Mouse (Mus musculus): ENCODE measurements at regions not wholly inside any gene's neighbourhood (a gene's known extent, or its start where the extent isn't known, plus 50 kb on each side); places are given as distances from the start of the nearest gene placed in this dataset.

DNA sequence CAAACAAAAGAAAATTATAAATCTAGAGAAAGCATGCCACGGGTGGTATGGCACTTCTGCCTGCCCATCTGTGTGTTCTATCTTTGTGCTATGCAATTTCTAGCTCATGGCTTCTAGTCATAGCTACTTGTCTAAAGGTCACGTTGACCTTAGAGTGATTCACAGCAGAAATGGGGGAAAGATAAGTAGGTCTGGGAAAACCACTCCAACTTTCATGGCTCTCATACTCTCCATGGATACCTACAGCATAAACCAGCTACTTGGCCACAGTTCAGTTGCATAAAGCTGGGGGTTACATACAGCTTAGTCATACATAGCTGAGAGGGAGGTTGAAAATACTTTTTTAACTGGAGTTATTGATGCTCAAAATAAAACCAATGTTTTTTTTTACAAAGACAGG, 100.6 kb upstream of the Trpc6 start:
- DNase-seq (ENCODE audit: low spot score in 2 of 2), result peak; percentile 5

DNA sequence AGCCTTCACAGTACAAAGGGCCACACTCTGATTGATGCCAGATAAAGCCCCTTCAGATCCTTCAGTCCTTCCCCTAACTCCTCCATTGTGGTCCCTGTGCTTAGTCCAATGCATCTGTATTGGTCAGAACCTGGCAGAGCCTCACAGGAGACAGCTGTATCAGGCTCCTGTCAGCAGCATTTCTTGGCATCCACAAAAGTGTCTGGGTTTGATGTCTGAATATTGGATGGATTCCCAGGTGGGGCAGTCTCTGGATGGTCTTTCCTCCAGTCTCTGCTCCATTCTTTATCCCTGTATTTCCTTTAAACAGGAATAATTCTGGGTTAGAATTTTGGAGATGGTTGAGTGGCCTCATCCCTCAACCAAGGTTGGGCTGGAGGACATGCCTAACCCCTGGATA, 92.5 kb upstream of the Trpc6 start:
- no peak for DNase-seq (ENCODE audit: low spot score in 2 of 2)

GRCm38 (mm10) chr9:8453591-8453990, 90.4 kb upstream of the Trpc6 start:
- peak; percentile 5 to 36 for DNase-seq (ENCODE audit: low spot score in 2 of 2)

GRCm38 (mm10) chr9:8454557-8454956, 89.4 kb upstream of the Trpc6 start:
- DNase-seq (ENCODE audit: low spot score in 2 of 2), result no peak

DNA sequence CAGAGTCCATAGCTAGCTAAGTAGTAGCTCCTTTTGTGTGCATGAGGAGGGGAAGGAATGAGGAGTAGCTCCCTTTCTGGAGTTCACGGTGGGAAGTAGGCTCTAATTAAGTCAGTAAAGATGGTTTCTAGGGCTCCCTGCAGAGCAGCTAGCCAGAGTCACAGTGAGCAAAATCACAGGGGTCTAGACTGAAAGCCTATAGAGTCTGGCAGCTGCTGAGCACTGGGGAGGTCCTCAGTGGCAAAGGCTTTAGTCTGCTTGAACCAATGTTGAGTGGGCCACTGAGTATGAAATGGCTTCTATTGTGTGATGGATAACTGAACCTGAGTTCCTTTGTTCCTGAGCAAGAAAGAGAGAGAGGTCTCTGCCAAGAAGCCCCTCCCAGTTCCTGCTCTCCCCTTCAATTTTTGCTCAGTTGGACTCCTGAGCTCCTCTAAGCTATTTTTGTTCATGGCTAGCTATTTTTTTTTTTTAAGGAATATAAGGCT, 84.8 kb upstream of the Trpc6 start:
- no peak for DNase-seq (ENCODE audit: low spot score in 2 of 2)

- no peak for DNase-seq (ENCODE audit: low spot score in 2 of 2)
These were observed 82.2 kb upstream of the Trpc6 start for GRCm38 (mm10) chr9:8461737-8462136.

DNA sequence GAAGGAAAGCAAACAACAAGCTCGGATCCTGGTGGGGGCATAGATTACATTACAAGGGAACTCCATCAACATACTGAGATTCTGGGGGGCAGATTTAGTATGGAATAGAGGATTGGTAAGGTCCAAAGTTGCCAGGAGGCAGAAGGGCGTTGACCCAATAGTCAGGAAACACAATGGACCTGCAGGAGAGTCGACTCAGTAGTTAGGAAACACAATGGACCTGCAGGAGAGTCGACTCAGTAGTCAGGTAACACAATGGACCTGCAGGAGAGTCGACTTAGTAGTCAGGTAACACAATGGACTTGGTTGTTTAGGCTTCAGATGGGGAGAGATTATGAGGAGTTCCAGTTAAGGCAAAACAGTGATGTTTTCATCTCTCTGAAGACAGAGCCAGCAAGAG, 81.1 kb upstream of the Trpc6 start:
- DNase-seq (ENCODE audit: low spot score in 2 of 2), result no peak

DNA sequence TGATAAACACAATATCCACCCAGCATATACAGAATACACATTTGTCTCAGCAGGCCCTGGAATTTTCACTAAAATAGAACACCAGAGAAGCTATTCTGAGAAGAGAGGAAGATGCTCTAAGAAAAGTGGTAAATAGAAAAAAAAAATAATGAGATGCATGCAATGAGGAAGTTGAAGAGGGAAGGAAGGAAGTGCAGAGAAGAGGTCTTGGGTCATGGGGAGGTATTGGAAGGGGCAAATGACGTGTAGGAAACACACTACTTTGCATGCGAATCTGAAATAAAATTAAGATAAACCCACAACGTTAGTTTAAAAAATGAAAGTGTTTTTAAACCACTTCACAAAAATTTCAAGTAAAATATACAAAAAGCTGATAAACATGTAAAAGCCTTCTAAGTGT, 57.4 kb upstream of the Trpc6 start:
- DNase-seq (ENCODE audit: low spot score in 2 of 2), result no peak

- no peak for DNase-seq (ENCODE audit: low spot score in 2 of 2)
These were observed 56.1 kb upstream of the Trpc6 start for GRCm38 (mm10) chr9:8487821-8488220.

Measured in layer of hippocampus, adult 8-10 months (tissue).